Mouse (Mus musculus) ES-Bruce4 (cell line): ENCODE data around the gene Nfatc2ip. TPM values are rescaled to one million over a fixed set of nuclear protein-coding genes. Genes with fewer than 3 reads are reported as not detected.
"Not testable (repeated sequence)": the region's sequence is repeated elsewhere in the genome, so short reads cannot be mapped to it uniquely, and the experiment has no call there.

Experiments used
- H3K27ac ChIP-seq: 2 replicates; pipeline ENCODE4 v1.5.1; 2012; ENCODE audit warnings: low read length, inconsistent platforms; ENCODE audit not compliant: insufficient read depth
- H3K27me3 ChIP-seq: 2 replicates; pipeline ENCODE4 v1.6.1; 2012; ENCODE audit warnings: mild to moderate bottlenecking, low read length, inconsistent platforms; ENCODE audit not compliant: control insufficient read depth, poor library complexity, insufficient read depth, severe bottlenecking
- H3K36me3 ChIP-seq: 2 replicates; pipeline ENCODE4 v1.6.1; 2012; ENCODE audit warnings: inconsistent platforms, mild to moderate bottlenecking, low read length, moderate library complexity; ENCODE audit not compliant: control insufficient read depth, poor library complexity, insufficient read depth, severe bottlenecking
- H3K4me1 ChIP-seq: one replicate; pipeline ENCODE4 v1.8.1; 2011; ENCODE audit warnings: low read length; ENCODE audit not compliant: control insufficient read depth, insufficient read depth
- H3K4me3 ChIP-seq: 2 replicates; pipeline ENCODE4 v1.5.1; 2011; ENCODE audit warnings: low read depth, mild to moderate bottlenecking, low read length
- H3K9ac ChIP-seq: 2 replicates; pipeline ENCODE4 v1.6.1; 2012; ENCODE audit warnings: low read depth, mild to moderate bottlenecking, inconsistent platforms; ENCODE audit not compliant: poor library complexity, severe bottlenecking
- H3K9me3 ChIP-seq: replicated peaks from 2 replicates; pipeline ENCODE4 v1.6.1; 2012; ENCODE audit warnings: mild to moderate bottlenecking, low read length, inconsistent platforms; ENCODE audit not compliant: control insufficient read depth, poor library complexity, insufficient read depth, severe bottlenecking
- CTCF ChIP-seq: IDR thresholded peaks from one replicate; pipeline ENCODE4 v1.8.1; 2011; ENCODE audit warnings: low read depth, low read length
- EP300 ChIP-seq: IDR thresholded peaks from 2 replicates; pipeline ENCODE4 v1.6.1; 2011; ENCODE audit warnings: low read depth, low read length; ENCODE audit not compliant: insufficient read depth
- POLR2A ChIP-seq: IDR thresholded peaks from one replicate; pipeline ENCODE4 v1.8.1; 2011; ENCODE audit warnings: low read length; ENCODE audit not compliant: insufficient read depth
- polyA plus RNA-seq: library from polyadenylated mRNA; stranded (reverse); fragments of >200 nt; gene quantifications from 2 replicates; pipeline ENCODE4 v1.2.4, GENCODE M21; 2011; ENCODE audit warnings: low read depth; ENCODE audit not compliant: missing spikeins, insufficient read depth, insufficient read length

The Nfatc2ip gene
- polyA plus RNA-seq, 1 experiment, result 78.6 TPM

GRCm38 (mm10) chr7:126397822-126398221 is 1.3 kb upstream of the Nfatc2ip start:
- H3K9ac ChIP-seq, result no peak overlapping the region
- no peaks in the 10 kb centered on the region for H3K4me1 ChIP-seq
- H3K36me3 ChIP-seq, result peaks cover 7% of the 10 kb centered on the region
- TF ChIP-seq POLR2A, result no peak
- no peak for TF ChIP-seq CTCF
- no peak for TF ChIP-seq EP300
- no peak overlapping the region for H3K4me3 ChIP-seq
- no peaks in the 10 kb centered on the region for H3K27me3 ChIP-seq
- no peak overlapping the region for H3K27ac ChIP-seq
- H3K9me3 ChIP-seq, result no peaks in the 10 kb centered on the region

GRCm38 (mm10) chr7:126397221-126397620 is 684 bp upstream of the Nfatc2ip start:
- Histone ChIP-seq H3K9ac (peak overlapping the region; percentile 53; the same call in 1 of the 2 replicates), H3K27me3 (no peaks in the 10 kb centered on the region), H3K27ac (no peak overlapping the region), H3K9me3 (no peaks in the 10 kb centered on the region), H3K36me3 (peaks cover 7% of the 10 kb centered on the region), H3K4me3 (no peak overlapping the region), H3K4me1 (no peaks in the 10 kb centered on the region)
- TF ChIP-seq CTCF (no peak), POLR2A (no peak)

GRCm38 (mm10) chr7:126392086-126392884 is 4.3 kb downstream of the Nfatc2ip start:
- not testable (repeated sequence) for H3K4me1 ChIP-seq, H3K27me3 ChIP-seq, H3K4me3 ChIP-seq, H3K9me3 ChIP-seq, H3K9ac ChIP-seq
- TF ChIP-seq EP300, result peak; percentile 87
- Histone ChIP-seq H3K36me3 (peaks cover 48% of the 10 kb centered on the region), H3K27ac (peak overlapping the region; percentile 85)

GRCm38 (mm10) chr7:126388185-126388584 is 8.4 kb downstream of the Nfatc2ip start:
- TF ChIP-seq EP300 (no peak), POLR2A (no peak), CTCF (no peak)
- H3K9ac ChIP-seq, result no peak overlapping the region
- peaks cover 66% of the 10 kb centered on the region for H3K36me3 ChIP-seq
- peaks cover 3% of the 10 kb centered on the region for H3K4me1 ChIP-seq
- peak overlapping the region; percentile 77 for H3K27ac ChIP-seq
- H3K9me3 ChIP-seq, result no peaks in the 10 kb centered on the region
- H3K27me3 ChIP-seq, result no peaks in the 10 kb centered on the region
- no peak overlapping the region for H3K4me3 ChIP-seq

GRCm38 (mm10) chr7:126383565-126383964 is 13.0 kb downstream of the Nfatc2ip start:
- Histone ChIP-seq H3K27me3 (no peaks in the 10 kb centered on the region), H3K4me3 (no peak overlapping the region), H3K27ac (no peak overlapping the region), H3K4me1 (no peaks in the 10 kb centered on the region), H3K36me3 (peaks cover 40% of the 10 kb centered on the region), H3K9me3 (no peaks in the 10 kb centered on the region), H3K9ac (no peak overlapping the region)
- TF ChIP-seq EP300, result no peak
- no peak for TF ChIP-seq CTCF

- peak within 1 kb of the TSS; percentile 80 for H3K27ac ChIP-seq
- H3K4me1 ChIP-seq, result no peaks in the 10 kb centered on the region
- peaks cover 6% of the 10 kb centered on the region for H3K36me3 ChIP-seq
- peak within 1 kb of the TSS; percentile 94 for H3K4me3 ChIP-seq
- TF ChIP-seq CTCF, result peak; percentile 76
- peak; percentile 70; the same call in 1 of the 2 replicates for TF ChIP-seq EP300
- TF ChIP-seq POLR2A, result no peak
- peak within 1 kb of the TSS; percentile 62 for H3K9ac ChIP-seq
- H3K9me3 ChIP-seq, result no peaks in the 10 kb centered on the region
- no peaks in the 10 kb centered on the region for H3K27me3 ChIP-seq
Measured at GRCm38 (mm10) chr7:126377278-126378158, 19.0 kb downstream of the Nfatc2ip start, which contains the start of gene Spns1. Gene Spns1, minus strand, starts transcription at chr7:126377450.
